29 mouse cellular contexts compared by ENCODE assay signal in the genomic region with DNA sequence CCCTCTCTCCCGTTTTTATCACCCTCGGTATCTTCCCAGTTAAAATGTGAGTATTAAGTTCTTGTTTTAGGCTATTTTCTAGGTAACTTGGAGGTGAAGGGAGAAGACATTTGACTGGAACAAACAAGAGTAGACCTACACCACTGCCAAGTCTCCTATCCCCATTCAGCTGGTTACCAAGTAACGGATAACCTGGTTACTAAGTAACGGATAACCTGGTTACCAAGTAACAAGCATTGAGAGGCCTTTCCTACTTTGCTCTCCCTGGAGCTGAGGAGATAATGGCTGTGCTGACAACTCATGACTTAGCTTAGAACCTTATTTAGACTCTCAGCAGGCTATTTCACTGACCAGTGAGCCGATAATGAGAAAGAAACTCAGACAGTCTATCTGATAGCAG. TPM values are rescaled to one million over a fixed set of nuclear protein-coding genes. Genes with fewer than 3 reads are reported as not detected.
DNase-seq lines count a peak whose midpoint lies in the region; ATAC-seq and TF ChIP-seq lines count a peak whose summit lies in the region.
"Had no signal": no experiment of that assay in that cellular context is flagged by ENCODE, and none has a peak within 500 bp of the region (broad histone marks: within the 10 kb centered on the region; RNA-seq: fewer than 3 reads in every experiment).

No protein-coding gene starts in this region.

- peak; percentile 70 for ATAC-seq in forebrain, postnatal 0 days
- ATAC-seq in forebrain, embryonic 13.5 days = no peak
- ATAC-seq in heart, embryonic 15.5 days (replicated peaks; ENCODE audit: insufficient number of reproducible peaks, insufficient read depth, low FRiP score, low read depth) = no peak
- ATAC-seq: intestine, embryonic 15.5 days; midbrain, embryonic 15.5 days had no signal

- no peak overlapping the region for H3K4me3 ChIP-seq in forebrain, postnatal 0 days (ENCODE audit: low read depth, low read length)
- H3K4me3 ChIP-seq in forebrain, embryonic 13.5 days = no peak overlapping the region
- no peak overlapping the region for H3K4me3 ChIP-seq in heart, embryonic 15.5 days
- no peak overlapping the region for H3K4me3 ChIP-seq in kidney, adult 2 months (ENCODE audit: insufficient read depth, low read depth, low read length)
- H3K4me3 ChIP-seq: forebrain, embryonic 10.5 days; gastrocnemius, adult 2 months; intestine, embryonic 15.5 days; limb, embryonic 10.5 days; liver, embryonic 15.5 days; midbrain, embryonic 15.5 days; myocyte; neural tube, embryonic 13.5 days had no signal

- whole genome bisulfite sequencing in forebrain, postnatal 0 days = 64% methylated on average over 5 of the region's 5 CpGs
- WGBS in forebrain, embryonic 13.5 days = 66% methylated on average over 5 of the region's 5 CpGs
- WGBS in heart, embryonic 15.5 days = 45% methylated on average over 5 of the region's 5 CpGs
- WGBS in kidney, adult 2 months = 57% methylated on average over 5 of the region's 5 CpGs

- H3K27me3 ChIP-seq in forebrain, postnatal 0 days (ENCODE audit: insufficient read depth, low read length) = no peaks in the 10 kb centered on the region
- no peaks in the 10 kb centered on the region for H3K27me3 ChIP-seq in forebrain, embryonic 13.5 days
- H3K27me3 ChIP-seq in heart, embryonic 15.5 days = no peaks in the 10 kb centered on the region
- no peaks in the 10 kb centered on the region for H3K27me3 ChIP-seq in kidney, adult 2 months (replicated peaks; ENCODE audit: control insufficient read depth, insufficient read depth, low read length)
- H3K27me3 ChIP-seq: intestine, embryonic 15.5 days; midbrain, embryonic 15.5 days; neural tube, embryonic 13.5 days had no signal

- peak; percentile 34 for DNase-seq in forebrain, postnatal 0 days
- no peak for DNase-seq in heart, postnatal 4 days
- DNase-seq in kidney, adult 2 months = peak; percentile 53
- DNase-seq in kidney, postnatal 14 days = no peak
- peak; percentile 29 for DNase-seq in MN1 (ENCODE audit: low spot score)
- DNase-seq in thymus, postnatal 0 days (ENCODE audit: low spot score) = no peak
- DNase-seq: cerebellum, adult 18-20 months; cerebellum, postnatal 14 days; gastrocnemius, adult 2 months; liver; lung, postnatal 4 days; thymus, adult 18-20 months; thymus, postnatal 4 days had no signal

- H3K9me3 ChIP-seq in forebrain, postnatal 0 days (ENCODE audit: low read length) = no peaks in the 10 kb centered on the region
- H3K9me3 ChIP-seq in forebrain, embryonic 13.5 days (replicated peaks) = no peaks in the 10 kb centered on the region
- no peaks in the 10 kb centered on the region for H3K9me3 ChIP-seq in heart, embryonic 15.5 days (replicated peaks)
- H3K9me3 ChIP-seq: forebrain, embryonic 10.5 days; intestine, embryonic 15.5 days; limb, embryonic 10.5 days; liver, embryonic 15.5 days; midbrain, embryonic 15.5 days; neural tube, embryonic 13.5 days had no signal

- H3K27ac ChIP-seq in forebrain, postnatal 0 days (ENCODE audit: low read depth, low read length) = no peak overlapping the region
- no peak overlapping the region for H3K27ac ChIP-seq in forebrain, embryonic 13.5 days
- peak overlapping the region; percentile 35 for H3K27ac ChIP-seq in heart, embryonic 15.5 days
- no peak overlapping the region for H3K27ac ChIP-seq in kidney, adult 2 months (ENCODE audit: insufficient read depth, low read depth, low read length)
- H3K27ac ChIP-seq: forebrain, embryonic 10.5 days; gastrocnemius, adult 2 months; intestine, embryonic 15.5 days; kidney, postnatal 0 days; limb, embryonic 10.5 days; liver, embryonic 15.5 days; midbrain, embryonic 15.5 days; neural tube, embryonic 13.5 days had no signal

- TF ChIP-seq CTCF in forebrain, postnatal 0 days (IDR thresholded peaks at IDR 0.05; ENCODE audit: low read depth) = no peak
- no peak for TF ChIP-seq CTCF in kidney, adult 2 months (conservative IDR thresholded peaks at IDR 0.05; ENCODE audit: insufficient read depth, insufficient read length, low read depth, low read length)

- H3K9ac ChIP-seq in forebrain, postnatal 0 days = no peak overlapping the region
- H3K9ac ChIP-seq in forebrain, embryonic 13.5 days = no peak overlapping the region
- no peak overlapping the region for H3K9ac ChIP-seq in heart, embryonic 15.5 days
- H3K9ac ChIP-seq: intestine, embryonic 15.5 days; liver, embryonic 15.5 days; midbrain, embryonic 15.5 days; neural tube, embryonic 13.5 days had no signal

- H3K4me2 ChIP-seq in forebrain, postnatal 0 days (ENCODE audit: low read depth) = no peak overlapping the region
- no peak overlapping the region for H3K4me2 ChIP-seq in forebrain, embryonic 13.5 days
- no peak overlapping the region for H3K4me2 ChIP-seq in heart, embryonic 15.5 days
- H3K4me2 ChIP-seq: intestine, embryonic 15.5 days; liver, embryonic 15.5 days; midbrain, embryonic 15.5 days; neural tube, embryonic 13.5 days had no signal

- no peaks in the 10 kb centered on the region for H3K36me3 ChIP-seq in forebrain, postnatal 0 days (ENCODE audit: insufficient read depth)
- no peaks in the 10 kb centered on the region for H3K36me3 ChIP-seq in forebrain, embryonic 13.5 days (ENCODE audit: poor library complexity, severe bottlenecking)
- no peaks in the 10 kb centered on the region for H3K36me3 ChIP-seq in heart, embryonic 15.5 days
- no peaks in the 10 kb centered on the region for H3K36me3 ChIP-seq in kidney, adult 2 months (ENCODE audit: control insufficient read depth, insufficient read depth, low read length)
- H3K36me3 ChIP-seq: forebrain, embryonic 10.5 days; intestine, embryonic 15.5 days; limb, embryonic 10.5 days; liver, embryonic 15.5 days; midbrain, embryonic 15.5 days; neural tube, embryonic 13.5 days had no signal

- TF ChIP-seq POLR2A in kidney, adult 2 months (IDR thresholded peaks at IDR 0.05; ENCODE audit: low read depth, low read length) = no peak

- H3K4me1 ChIP-seq in forebrain, postnatal 0 days (ENCODE audit: insufficient read depth) = no peaks in the 10 kb centered on the region
- H3K4me1 ChIP-seq in forebrain, embryonic 13.5 days = peaks cover 12% of the 10 kb centered on the region
- peaks cover 54% of the 10 kb centered on the region for H3K4me1 ChIP-seq in heart, embryonic 15.5 days (replicated peaks)
- peaks cover 2% of the 10 kb centered on the region; the same call in 1 of the 2 replicates for H3K4me1 ChIP-seq in kidney, adult 2 months (ENCODE audit: control insufficient read depth, insufficient read depth, low read length)
- H3K4me1 ChIP-seq: intestine, embryonic 15.5 days had no signal

RNA-seq across cellular contexts. Expression of a gene that starts 51.4 kb away (rescaled TPM):
- total RNA-seq in forebrain, postnatal 0 days (2014; rRNA removed) = not detected in 2 replicates
- polyA plus RNA-seq in forebrain, postnatal 0 days (2015; fragmentation: Nextera tagmentation; extraction: Ambion mirVana) = not detected in 2 replicates
- 0.10 and 0.24 TPM in 2 replicates for polyA plus RNA-seq in forebrain, embryonic 13.5 days (2015; fragmentation: Nextera tagmentation; extraction: Ambion mirVana)
- 0.19 TPM in 1 of 2 replicates, not detected in the other for polyA plus RNA-seq in heart, embryonic 15.5 days (2015; fragmentation: Nextera tagmentation; extraction: Ambion mirVana)
- not detected for total RNA-seq in heart, postnatal 4 days (2021)
- polyA plus RNA-seq in kidney, adult 2 months (2012; rRNA removed) = not detected in 2 replicates
- polyA plus RNA-seq in thymus, postnatal 0 days (2015; fragmentation: Nextera tagmentation; extraction: Ambion mirVana) = 2.8 and 3.9 TPM in 2 replicates
- total RNA-seq: adrenal gland, adult 18-20 months; gastrocnemius, adult 2 months; layer of hippocampus, postnatal 25 days; megakaryocyte-erythroid progenitor cell, adult 5-6 weeks had no signal
- polyA plus RNA-seq: embryonic facial prominence, embryonic 11.5 days; forebrain, embryonic 10.5 days; frontal cortex, adult 2 months; hindbrain, embryonic 11.5 days; intestine, embryonic 15.5 days; kidney, postnatal 0 days; limb, embryonic 10.5 days; liver, embryonic 15.5 days; myocyte; neural tube, embryonic 13.5 days had no signal

Comparison
In these comparisons a context has a peak if more than half of its experiments do, and no peak if none do; other contexts are left out.
1. DNase-seq: peak in forebrain, postnatal 0 days (single experiment), kidney, adult 2 months (single experiment) and MN1 (single experiment); none in heart, postnatal 4 days (single experiment), kidney, postnatal 14 days (single experiment) and thymus, postnatal 0 days (single experiment).